Mouse (Mus musculus) MEL (cell line): ENCODE results near the gene Gm28048. TPM values are rescaled to one million over a fixed set of nuclear protein-coding genes. Genes with fewer than 3 reads are reported as not detected.
A peak's percentile ranks its signal among the peaks of the same experiment; 100 is the strongest.

Experiments
- DNase-seq: peaks from one replicate; pipeline ENCODE4 v3.0.0; 2011; ENCODE audit warnings: low read depth, low spot score
- H3K27ac ChIP-seq: 2 replicates; pipeline ENCODE4 v1.5.1; 2012; ENCODE audit warnings: low read depth, mild to moderate bottlenecking, control low read depth, low read length, moderate library complexity; ENCODE audit not compliant: control insufficient read depth
- H3K27me3 ChIP-seq, 2 experiments: fragments of 150-350 bp in 1 of 2; sonication (generic) in 1 of 2; 2 replicates each; pipeline ENCODE4 v1.6.1; 2012; ENCODE audit warnings: low read length in 2 of 2, mild to moderate bottlenecking in 2 of 2, improper control_type of control experiment in 1 of 2, moderate library complexity in 1 of 2; ENCODE audit not compliant: insufficient read depth in 2 of 2, control insufficient read depth in 1 of 2
- H3K36me3 ChIP-seq, 2 experiments: 2 replicates each; pipeline ENCODE4 v1.6.1; 2012 to 2014; ENCODE audit warnings: low read length in 2 of 2, improper control_type of control experiment in 1 of 2, inconsistent platforms in 1 of 2, mild to moderate bottlenecking in 1 of 2; ENCODE audit not compliant: insufficient read depth in 2 of 2, control insufficient read depth in 1 of 2
- H3K4me1 ChIP-seq, 2 experiments: fragments of 150-350 bp in 1 of 2; sonication (generic) in 1 of 2; 2 replicates each; pipeline ENCODE4 v1.6.1; 2012; ENCODE audit warnings: low read length in 2 of 2, improper control_type of control experiment in 1 of 2, mild to moderate bottlenecking in 1 of 2; ENCODE audit not compliant: insufficient read depth in 2 of 2, control insufficient read depth in 1 of 2
- H3K4me3 ChIP-seq, 2 experiments: fragments of 150-350 bp in 1 of 2; sonication (generic) in 1 of 2; 2 replicates each; pipeline ENCODE4 v1.5.1; 2012; ENCODE audit warnings: low read depth in 2 of 2, low read length in 2 of 2, mild to moderate bottlenecking in 2 of 2, moderate library complexity in 2 of 2, control low read depth in 1 of 2, improper control_type of control experiment in 1 of 2; ENCODE audit not compliant: control insufficient read depth in 1 of 2, insufficient read depth in 1 of 2
- H3K79me2 ChIP-seq: 2 replicates; pipeline ENCODE4 v1.6.1; 2012; ENCODE audit warnings: mild to moderate bottlenecking, low read length, moderate library complexity; ENCODE audit not compliant: control insufficient read depth, poor library complexity, insufficient read depth
- H3K9ac ChIP-seq: 2 replicates; pipeline ENCODE4 v1.6.1; 2012; ENCODE audit warnings: low read depth, mild to moderate bottlenecking, control low read depth, low read length, moderate library complexity; ENCODE audit not compliant: control insufficient read depth, poor library complexity, severe bottlenecking
- H3K9me3 ChIP-seq: fragments of 150-350 bp; sonication (generic); replicated peaks from 2 replicates; pipeline ENCODE4 v1.6.1; 2012; ENCODE audit warnings: mild to moderate bottlenecking, low read length, improper control_type of control experiment, moderate library complexity; ENCODE audit not compliant: insufficient read depth
- BHLHE40 ChIP-seq: IDR thresholded peaks from 2 replicates; pipeline ENCODE4 v1.6.1; 2012; ENCODE audit warnings: low read depth, mild to moderate bottlenecking, inconsistent platforms, low read length, improper control_type of control experiment, borderline replicate concordance
- CHD2 ChIP-seq: IDR thresholded peaks from 2 replicates; pipeline ENCODE4 v1.6.1; 2011; ENCODE audit warnings: low read length, improper control_type of control experiment
- CTCF ChIP-seq, 3 experiments: IDR thresholded peaks in 2 of 3; conservative IDR thresholded peaks in 1 of 3; 2 replicates each; pipeline ENCODE4 v1.5.1; 2011 to 2012; ENCODE audit warnings: low read length in 3 of 3, low read depth in 2 of 3, mild to moderate bottlenecking in 2 of 3, improper control_type of control experiment in 1 of 3, inconsistent platforms in 1 of 3, mixed read lengths in 1 of 3, moderate library complexity in 1 of 3; ENCODE audit not compliant: control insufficient read depth in 1 of 3, insufficient read depth in 1 of 3, poor library complexity in 1 of 3, severe bottlenecking in 1 of 3
- E2F4 ChIP-seq: IDR thresholded peaks from 2 replicates; pipeline ENCODE4 v1.6.1; 2011; ENCODE audit warnings: low read depth, low read length, improper control_type of control experiment, borderline replicate concordance
- ELF1 ChIP-seq: IDR thresholded peaks from 2 replicates; pipeline ENCODE4 v1.6.1; 2014; ENCODE audit warnings: low read depth, mild to moderate bottlenecking, inconsistent platforms, low read length, improper control_type of control experiment, moderate library complexity
- EP300 ChIP-seq, 2 experiments: IDR thresholded peaks; 2 replicates each; pipeline ENCODE4 v1.6.1; 2011; ENCODE audit warnings: improper control_type of control experiment in 2 of 2, low read length in 2 of 2, low read depth in 1 of 2, mild to moderate bottlenecking in 1 of 2
- ETS1 ChIP-seq: IDR thresholded peaks from 2 replicates; pipeline ENCODE4 v1.6.1; 2012; ENCODE audit warnings: low read depth, mild to moderate bottlenecking, inconsistent platforms, low read length, improper control_type of control experiment, moderate library complexity
- GABPA ChIP-seq: IDR thresholded peaks from 2 replicates; pipeline ENCODE4 v1.6.1; 2012; ENCODE audit warnings: low read depth, mild to moderate bottlenecking, inconsistent platforms, low read length, improper control_type of control experiment, moderate library complexity
- GATA1 ChIP-seq: IDR thresholded peaks from 2 replicates; pipeline ENCODE4 v1.6.1; 2011; ENCODE audit warnings: low read depth, low read length, improper control_type of control experiment
- HCFC1 ChIP-seq: IDR thresholded peaks from 2 replicates; pipeline ENCODE4 v1.6.1; 2012; ENCODE audit warnings: low read depth, mild to moderate bottlenecking, inconsistent platforms, low read length, improper control_type of control experiment, moderate library complexity
- JUND ChIP-seq: IDR thresholded peaks from 2 replicates; pipeline ENCODE4 v1.6.1; 2011; ENCODE audit warnings: low read depth, mild to moderate bottlenecking, improper control_type of control experiment, low read length
- KAT2A ChIP-seq: conservative IDR thresholded peaks from 2 replicates; pipeline ENCODE4 v1.6.1; 2012; ENCODE audit warnings: low read depth, low read length, improper control_type of control experiment, inconsistent platforms
- MAFK ChIP-seq: IDR thresholded peaks from 2 replicates; pipeline ENCODE4 v1.6.1; 2011; ENCODE audit warnings: low read depth, mild to moderate bottlenecking, low read length, improper control_type of control experiment, borderline replicate concordance
- MAZ ChIP-seq: IDR thresholded peaks from 2 replicates; pipeline ENCODE4 v1.6.1; 2012; ENCODE audit warnings: low read depth, mild to moderate bottlenecking, inconsistent platforms, low read length, improper control_type of control experiment
- MEF2A ChIP-seq: IDR thresholded peaks from 2 replicates; pipeline ENCODE4 v1.6.1; 2014; ENCODE audit warnings: low read depth, mild to moderate bottlenecking, inconsistent platforms, low read length, improper control_type of control experiment; ENCODE audit not compliant: poor library complexity, insufficient replicate concordance, severe bottlenecking; ENCODE audit errors: extremely low read depth
- MXI1 ChIP-seq: IDR thresholded peaks from 2 replicates; pipeline ENCODE4 v1.6.1; 2011; ENCODE audit warnings: mild to moderate bottlenecking, low read depth, low read length, improper control_type of control experiment
- MYB ChIP-seq: IDR thresholded peaks from 2 replicates; pipeline ENCODE4 v1.6.1; 2011; ENCODE audit warnings: mild to moderate bottlenecking, low read depth, low read length, improper control_type of control experiment
- MYC ChIP-seq: IDR thresholded peaks from 2 replicates; pipeline ENCODE4 v1.6.1; 2011; ENCODE audit warnings: low read depth, mild to moderate bottlenecking, low read length, improper control_type of control experiment, moderate library complexity
- POLR2A ChIP-seq, 2 experiments: IDR thresholded peaks; 2 replicates each; pipeline ENCODE4 v1.6.1; 2011 to 2012; ENCODE audit warnings: low read length in 2 of 2, mild to moderate bottlenecking in 2 of 2, control low read depth in 1 of 2, improper control_type of control experiment in 1 of 2, low read depth in 1 of 2, moderate library complexity in 1 of 2; ENCODE audit not compliant: control insufficient read depth in 1 of 2, insufficient read depth in 1 of 2, poor library complexity in 1 of 2
- POLR2AphosphoS2 ChIP-seq: IDR thresholded peaks from 2 replicates; pipeline ENCODE4 v1.6.1; 2011; ENCODE audit warnings: low read length, improper control_type of control experiment
- RAD21 ChIP-seq: IDR thresholded peaks from 2 replicates; pipeline ENCODE4 v1.6.1; 2011; ENCODE audit warnings: mild to moderate bottlenecking, low read depth, low read length, improper control_type of control experiment
- RCOR1 ChIP-seq: IDR thresholded peaks from 2 replicates; pipeline ENCODE4 v1.6.1; 2012; ENCODE audit warnings: low read depth, mild to moderate bottlenecking, inconsistent platforms, low read length, improper control_type of control experiment
- SIN3A ChIP-seq: IDR thresholded peaks from 2 replicates; pipeline ENCODE4 v1.6.1; 2012; ENCODE audit warnings: low read length, improper control_type of control experiment, inconsistent platforms
- TAL1 ChIP-seq: IDR thresholded peaks from 2 replicates; pipeline ENCODE4 v1.6.1; 2012; ENCODE audit warnings: mild to moderate bottlenecking, inconsistent platforms, low read length, moderate library complexity, mixed read lengths
- TBP ChIP-seq: IDR thresholded peaks from 2 replicates; pipeline ENCODE4 v1.8.0; 2011; ENCODE audit warnings: low read depth, low read length, improper control_type of control experiment
- TCF12 ChIP-seq: IDR thresholded peaks from 2 replicates; pipeline ENCODE4 v1.6.1; 2014; ENCODE audit warnings: low read depth, mild to moderate bottlenecking, inconsistent platforms, low read length, improper control_type of control experiment, moderate library complexity
- USF1 ChIP-seq: IDR thresholded peaks from 2 replicates; pipeline ENCODE4 v1.6.1; 2014; ENCODE audit warnings: low read depth, mild to moderate bottlenecking, inconsistent platforms, low read length, improper control_type of control experiment, moderate library complexity
- USF2 ChIP-seq, 2 experiments: IDR thresholded peaks; 2 replicates each; pipeline ENCODE4 v1.6.1; 2011 to 2012; ENCODE audit warnings: improper control_type of control experiment in 2 of 2, low read length in 2 of 2, borderline replicate concordance in 1 of 2, inconsistent platforms in 1 of 2, low read depth in 1 of 2, mild to moderate bottlenecking in 1 of 2; ENCODE audit not compliant: insufficient read depth in 1 of 2
- ZKSCAN1 ChIP-seq: IDR thresholded peaks from 2 replicates; pipeline ENCODE4 v1.6.1; 2012; ENCODE audit warnings: low read depth, mild to moderate bottlenecking, inconsistent platforms, low read length, improper control_type of control experiment, moderate library complexity
- ZMIZ1 ChIP-seq: IDR thresholded peaks from 2 replicates; pipeline ENCODE4 v1.6.1; 2012; ENCODE audit warnings: low read depth, mild to moderate bottlenecking, inconsistent platforms, low read length, improper control_type of control experiment, moderate library complexity
- ZNF384 ChIP-seq: IDR thresholded peaks from 2 replicates; pipeline ENCODE4 v1.6.1; 2012; ENCODE audit warnings: low read depth, mild to moderate bottlenecking, inconsistent platforms, low read length, improper control_type of control experiment
- polyA plus RNA-seq, 2 experiments: library from polyadenylated mRNA; stranded (reverse) in 1 of 2; unstranded in 1 of 2; fragments of >175 nt in 1 of 2; fragments of >200 nt in 1 of 2; gene quantifications; 2 replicates each; pipeline versions ENCODE4 v1.2.1 to v1.2.4; 2012; ENCODE audit warnings: low replicate concordance in 2 of 2, low read depth in 1 of 2; ENCODE audit not compliant: insufficient read length in 2 of 2, insufficient read depth in 1 of 2, missing spikeins in 1 of 2
- total RNA-seq: library from RNA; depleted of rRNA; stranded (reverse); fragments of 300-350 nt; gene quantifications from 2 replicates; pipeline ENCODE4 v1.2.3, GENCODE M21; 2012

Gm28048 gene
- total and polyA plus RNA-seq, 3 experiments, result 8.6 to 15.0 TPM; not detected in 1

DNA sequence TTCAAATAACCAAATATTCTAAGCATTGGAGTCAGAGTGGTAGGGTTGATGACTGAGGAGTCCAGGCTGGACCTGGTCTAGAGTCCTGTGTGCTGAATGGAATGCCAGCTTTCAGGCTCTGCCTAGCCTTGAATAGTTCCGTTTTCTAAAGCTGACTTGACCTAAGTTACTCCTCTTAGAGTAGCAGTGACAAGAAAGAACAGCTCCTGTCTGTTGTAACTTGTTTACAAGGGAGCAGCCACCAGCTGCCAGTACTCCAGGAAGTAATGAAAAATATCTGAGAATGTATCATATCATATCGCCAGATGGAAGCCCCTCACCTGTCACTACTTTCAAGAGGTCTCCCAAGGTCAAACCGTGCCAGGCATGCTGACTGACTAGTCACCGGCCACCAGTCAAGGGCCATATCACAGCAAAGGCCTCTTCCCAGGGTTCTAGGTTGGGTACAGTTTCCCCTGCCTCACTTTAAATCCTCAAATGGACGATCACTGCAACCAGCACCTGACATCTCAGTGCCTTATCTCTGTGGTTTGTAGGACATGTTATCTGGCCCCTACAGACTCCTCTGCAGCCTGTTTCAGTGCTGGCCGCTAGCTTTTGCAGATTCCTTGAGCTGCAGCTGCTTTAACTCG lies 172.3 kb downstream of the Gm28048 start:
- Histone ChIP-seq H3K79me2 (no peaks in the 10 kb centered on the region), H3K27me3 (no peaks in the 10 kb centered on the region), H3K36me3 (peaks cover 0 to 61% of the 10 kb centered on the region in 2 experiments; a peak in 2 of 4 replicates), H3K27ac (peak overlapping the region; percentile 51), H3K9ac (peak overlapping the region; percentile 4; the same call in 1 of the 2 replicates), H3K4me3 (peak overlapping the region in 1 of 2 experiments; percentile 8; a peak in 2 of 4 replicates), H3K4me1 (peaks cover 39 to 60% of the 10 kb centered on the region in 2 experiments), H3K9me3 (no peaks in the 10 kb centered on the region)
- TF ChIP-seq BHLHE40, result peak; percentile 96
- TF ChIP-seq KAT2A, result peak; percentile 43; the same call in 1 of the 2 replicates
- no peak for TF ChIP-seq USF2 (IDR thresholded peaks at IDR 0.05; ENCODE audit: borderline replicate concordance in 1 of 2, insufficient read depth in 1 of 2, low read depth in 1 of 2, low read length in 2 of 2)
- peak; percentile 49; the same call in 1 of the 2 replicates for TF ChIP-seq ZNF384
- no peak for TF ChIP-seq POLR2A (IDR thresholded peaks at IDR 0.05; ENCODE audit: control insufficient read depth in 1 of 2, insufficient read depth in 1 of 2, low read depth in 1 of 2, low read length in 2 of 2, poor library complexity in 1 of 2)
- TF ChIP-seq MYC, result peak; percentile 87
- TF ChIP-seq TBP, result peak; percentile 58
- TF ChIP-seq GATA1, result peak; percentile 100
- peak; percentile 88 for TF ChIP-seq SIN3A
- TF ChIP-seq USF1, result peak; percentile 71
- peak; percentile 96 for TF ChIP-seq ETS1
- peak; percentile 64; the same call in 1 of the 2 replicates for TF ChIP-seq MAZ
- TF ChIP-seq CHD2, result peak; percentile 24
- peak; percentile 100 for TF ChIP-seq TCF12
- peak; percentile 100 for TF ChIP-seq RCOR1
- TF ChIP-seq EP300 (IDR thresholded peaks at IDR 0.05; ENCODE audit: low read depth in 1 of 2, low read length in 2 of 2), result peak; percentile 99 to 100
- TF ChIP-seq CTCF (IDR thresholded peaks at IDR 0.05 in 2 of 3, conservative IDR thresholded peaks at IDR 0.05 in 1 of 3; ENCODE audit: control insufficient read depth in 1 of 3, insufficient read depth in 1 of 3, low read depth in 2 of 3, low read length in 3 of 3, poor library complexity in 1 of 3, severe bottlenecking in 1 of 3), result no peak
- TF ChIP-seq JUND, result peak; percentile 36; the same call in 1 of the 2 replicates
- no peak for TF ChIP-seq RAD21
- no peak; the same call in 1 of the 2 replicates for TF ChIP-seq ZKSCAN1
- 0 out of 2 replicates have a peak, but pooled peaks have one; percentile 9 for TF ChIP-seq MEF2A
- TF ChIP-seq MXI1, result peak; percentile 73
- TF ChIP-seq GABPA, result peak; percentile 72; the same call in 1 of the 2 replicates
- peak; percentile 65; the same call in 1 of the 2 replicates for TF ChIP-seq ELF1
- peak; percentile 37; the same call in 1 of the 2 replicates for TF ChIP-seq HCFC1
- no peak for TF ChIP-seq POLR2AphosphoS2
- peak; percentile 83 for TF ChIP-seq MAFK
- peak; percentile 99 for TF ChIP-seq TAL1
- TF ChIP-seq MYB, result peak; percentile 73; the same call in 1 of the 2 replicates
- TF ChIP-seq E2F4, result no peak
- TF ChIP-seq ZMIZ1, result no peak
- peak; percentile 92 for DNase-seq
